Mouse (Mus musculus) cortical plate, adult 2 months (tissue): ENCODE data around the gene Mrps9. TPM values are rescaled to one million over a fixed set of nuclear protein-coding genes. Genes with fewer than 3 reads are reported as not detected.
"Not testable (repeated sequence)": the region's sequence is repeated elsewhere in the genome, so short reads cannot be mapped to it uniquely, and the experiment has no call there.

ENCODE experiments used
- H3K27ac ChIP-seq: fragments of 200-500 bp; 2 replicates; pipeline ENCODE4 v1.5.1; 2012; ENCODE audit warnings: low read length, control low read depth, inconsistent platforms; ENCODE audit not compliant: insufficient read depth
- H3K4me1 ChIP-seq: fragments of 200-500 bp; 2 replicates; pipeline ENCODE4 v1.6.1; 2011; ENCODE audit warnings: low read length; ENCODE audit not compliant: control insufficient read depth, insufficient read depth
- H3K4me3 ChIP-seq: fragments of 200-500 bp; 2 replicates; pipeline ENCODE4 v1.5.1; 2011; ENCODE audit warnings: mild to moderate bottlenecking, low read length, control low read depth; ENCODE audit not compliant: insufficient read depth
- CTCF ChIP-seq: fragments of 200-500 bp; IDR thresholded peaks from 2 replicates; pipeline ENCODE4 v1.5.1; 2011; ENCODE audit warnings: mild to moderate bottlenecking, control low read depth, low read length; ENCODE audit not compliant: insufficient read depth; ENCODE audit errors: extremely low read depth
- POLR2A ChIP-seq: fragments of 200-500 bp; IDR thresholded peaks from 2 replicates; pipeline ENCODE4 v1.6.1; 2011; ENCODE audit warnings: mild to moderate bottlenecking, low read length, control low read depth; ENCODE audit not compliant: insufficient read depth; ENCODE audit errors: extremely low read depth
- polyA plus RNA-seq: library from polyadenylated mRNA; depleted of rRNA; stranded (reverse); fragments of >200 nt; gene quantifications from 2 replicates; pipeline ENCODE4 v1.2.3, GENCODE M21; 2012

The Mrps9 gene
- polyA plus RNA-seq, 1 experiment: 53.3 TPM

- Histone ChIP-seq H3K27ac (no peak overlapping the region), H3K4me1 (peaks cover 3% of the 10 kb centered on the region; the same call in 1 of the 2 replicates), H3K4me3 (no peak overlapping the region)
- TF ChIP-seq POLR2A: no peak
- no peak for TF ChIP-seq CTCF
Observed at GRCm38 (mm10) chr1:42874174-42874573, 23.1 kb downstream of the Mrps9 start.

- TF ChIP-seq POLR2A: no peak
- no peak for TF ChIP-seq CTCF
- Histone ChIP-seq H3K4me3 (no peak overlapping the region), H3K27ac (no peak overlapping the region), H3K4me1 (peaks cover 3% of the 10 kb centered on the region; the same call in 1 of the 2 replicates)
Observed at GRCm38 (mm10) chr1:42875271-42875670, 24.2 kb downstream of the Mrps9 start.

GRCm38 (mm10) chr1:42876463-42877093 is 25.5 kb downstream of the Mrps9 start:
- H3K4me3 ChIP-seq: no peak overlapping the region
- H3K27ac ChIP-seq: no peak overlapping the region
- no peak for TF ChIP-seq POLR2A
- TF ChIP-seq CTCF: no peak

GRCm38 (mm10) chr1:42877264-42877663 is 26.2 kb downstream of the Mrps9 start:
- Histone ChIP-seq H3K4me3 (no peak overlapping the region), H3K27ac (no peak overlapping the region), H3K4me1 (peaks cover 3% of the 10 kb centered on the region; the same call in 1 of the 2 replicates)
- TF ChIP-seq POLR2A (no peak), CTCF (no peak)

More at GRCm38 (mm10) chr1:42876463-42877093, 25.5 kb downstream of the Mrps9 start:
- H3K4me1 ChIP-seq: peaks cover 3% of the 10 kb centered on the region; the same call in 1 of the 2 replicates

GRCm38 (mm10) chr1:42878851-42879250 is 27.8 kb downstream of the Mrps9 start:
- Histone ChIP-seq H3K27ac (no peak overlapping the region), H3K4me3 (no peak overlapping the region), H3K4me1 (peaks cover 3% of the 10 kb centered on the region; the same call in 1 of the 2 replicates)
- TF ChIP-seq POLR2A: no peak
- TF ChIP-seq CTCF: no peak

GRCm38 (mm10) chr1:42882258-42882657 is 31.2 kb downstream of the Mrps9 start:
- TF ChIP-seq POLR2A: no peak
- no peak for TF ChIP-seq CTCF

GRCm38 (mm10) chr1:42883418-42883817 is 32.4 kb downstream of the Mrps9 start:
- H3K4me3 ChIP-seq, H3K4me1 ChIP-seq, H3K27ac ChIP-seq: not testable (repeated sequence)

More at GRCm38 (mm10) chr1:42882258-42882657, 31.2 kb downstream of the Mrps9 start:
- Histone ChIP-seq H3K4me3 (no peak overlapping the region), H3K4me1 (no peaks in the 10 kb centered on the region), H3K27ac (no peak overlapping the region)

GRCm38 (mm10) chr1:42887835-42888234 is 36.8 kb downstream of the Mrps9 start:
- no peak overlapping the region for H3K4me3 ChIP-seq
- no peak overlapping the region for H3K27ac ChIP-seq
- TF ChIP-seq CTCF: no peak
- no peak for TF ChIP-seq POLR2A
- no peaks in the 10 kb centered on the region for H3K4me1 ChIP-seq

- H3K4me3 ChIP-seq: no peak overlapping the region
- TF ChIP-seq CTCF (no peak), POLR2A (no peak)
Observed at GRCm38 (mm10) chr1:42888541-42889349, 37.7 kb downstream of the Mrps9 start.

GRCm38 (mm10) chr1:42889421-42889887 is 38.4 kb downstream of the Mrps9 start:
- Histone ChIP-seq H3K4me1 (no peaks in the 10 kb centered on the region), H3K4me3 (no peak overlapping the region), H3K27ac (no peak overlapping the region)
- TF ChIP-seq CTCF (no peak), POLR2A (no peak)

More at GRCm38 (mm10) chr1:42888541-42889349, 37.7 kb downstream of the Mrps9 start:
- no peak overlapping the region for H3K27ac ChIP-seq
- H3K4me1 ChIP-seq: no peaks in the 10 kb centered on the region
